26 mouse cellular contexts compared by ENCODE assay signal in the genomic region with DNA sequence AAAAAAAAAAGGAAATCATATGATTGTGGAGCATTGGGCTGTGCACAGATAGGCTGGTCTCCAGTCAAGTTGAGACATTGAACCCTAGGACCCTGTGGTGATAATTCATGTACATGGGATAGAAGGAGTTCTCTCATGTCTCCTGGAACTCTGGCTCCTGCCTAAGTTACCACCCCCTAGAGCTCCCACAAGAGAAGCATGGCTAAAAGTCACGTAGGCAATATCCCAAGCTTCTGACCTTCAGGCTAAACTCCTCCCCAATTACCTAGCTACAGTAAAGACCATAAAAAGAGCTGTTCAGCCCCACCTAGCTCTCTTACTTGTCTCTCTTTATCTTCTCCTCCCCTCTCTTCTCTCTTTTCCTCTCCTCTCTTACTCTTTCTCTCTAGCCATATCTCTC. TPM values are rescaled to one million over a fixed set of nuclear protein-coding genes. Genes with fewer than 3 reads are reported as not detected.
"Had no signal": no experiment of that assay in that cellular context is flagged by ENCODE, and none has a peak within 500 bp of the region (broad histone marks: within the 10 kb centered on the region; RNA-seq: fewer than 3 reads in every experiment).

No protein-coding gene starts in this region.

- H3K9ac ChIP-seq: heart, embryonic 12.5 days; heart, embryonic 13.5 days; heart, embryonic 15.5 days; hindbrain, embryonic 12.5 days; hindbrain, embryonic 13.5 days; hindbrain, embryonic 14.5 days; hindbrain, embryonic 15.5 days; kidney, embryonic 15.5 days had no signal

- H3K4me1 ChIP-seq: heart, embryonic 10.5 days; heart, embryonic 12.5 days; heart, embryonic 13.5 days; heart, embryonic 15.5 days; hindbrain, embryonic 10.5 days; hindbrain, embryonic 12.5 days; hindbrain, embryonic 13.5 days; hindbrain, embryonic 15.5 days; kidney, embryonic 15.5 days had no signal

- H3K36me3 ChIP-seq: heart, embryonic 10.5 days; heart, embryonic 12.5 days; heart, embryonic 13.5 days; heart, embryonic 15.5 days; hindbrain, embryonic 10.5 days; hindbrain, embryonic 12.5 days; hindbrain, embryonic 13.5 days; hindbrain, embryonic 15.5 days; kidney, embryonic 15.5 days had no signal

- H3K27ac ChIP-seq: heart, embryonic 10.5 days; heart, embryonic 13.5 days; heart, embryonic 15.5 days; hindbrain, embryonic 10.5 days; hindbrain, embryonic 12.5 days; hindbrain, embryonic 13.5 days; hindbrain, embryonic 14.5 days; hindbrain, embryonic 15.5 days; hindbrain, postnatal 0 days; kidney, embryonic 15.5 days; kidney, postnatal 0 days; layer of hippocampus, adult 2 months; left cerebral cortex, adult 2 months had no signal

- H3K4me2 ChIP-seq: heart, embryonic 11.5 days; heart, embryonic 12.5 days; heart, embryonic 13.5 days; heart, embryonic 15.5 days; hindbrain, embryonic 12.5 days; hindbrain, embryonic 13.5 days; hindbrain, embryonic 14.5 days; hindbrain, embryonic 15.5 days; kidney, embryonic 15.5 days had no signal

- H3K27me3 ChIP-seq: heart, embryonic 12.5 days; heart, embryonic 13.5 days; heart, embryonic 15.5 days; hindbrain, embryonic 12.5 days; hindbrain, embryonic 13.5 days; hindbrain, embryonic 15.5 days; kidney, embryonic 15.5 days had no signal

- ATAC-seq: hindbrain, embryonic 16.5 days; hindbrain, postnatal 0 days; inflammation-experienced regulatory T-cells, adult 6 months had no signal

- H3K9me3 ChIP-seq: heart, embryonic 15.5 days; kidney, embryonic 15.5 days had no signal

- H3K4me3 ChIP-seq: heart, embryonic 10.5 days; heart, embryonic 12.5 days; heart, embryonic 13.5 days; heart, embryonic 15.5 days; hindbrain, embryonic 10.5 days; hindbrain, embryonic 12.5 days; hindbrain, embryonic 13.5 days; hindbrain, embryonic 15.5 days; kidney, embryonic 15.5 days; layer of hippocampus, adult 2 months; left cerebral cortex, adult 2 months had no signal

RNA-seq across cellular contexts. Expression of a gene that starts 42.0 kb away (rescaled TPM):
- polyA plus RNA-seq: heart, embryonic 10.5 days; heart, embryonic 11.5 days; heart, embryonic 12.5 days; heart, embryonic 13.5 days; heart, embryonic 14.5 days; heart, embryonic 15.5 days; heart, embryonic 16.5 days; heart, postnatal 0 days; hindbrain, embryonic 10.5 days; hindbrain, embryonic 11.5 days; hindbrain, embryonic 12.5 days; hindbrain, embryonic 13.5 days; hindbrain, embryonic 14.5 days; hindbrain, embryonic 15.5 days; hindbrain, embryonic 16.5 days; hindbrain, postnatal 0 days; inflammation-experienced regulatory T-cells, adult 6 months; intestine, embryonic 14.5 days; kidney, adult 2 months; kidney, embryonic 14.5 days; kidney, embryonic 15.5 days; kidney, embryonic 16.5 days; kidney, postnatal 0 days; large intestine, adult 2 months had no signal
